27 mouse cellular contexts compared by ENCODE assay signal in the genomic region with DNA sequence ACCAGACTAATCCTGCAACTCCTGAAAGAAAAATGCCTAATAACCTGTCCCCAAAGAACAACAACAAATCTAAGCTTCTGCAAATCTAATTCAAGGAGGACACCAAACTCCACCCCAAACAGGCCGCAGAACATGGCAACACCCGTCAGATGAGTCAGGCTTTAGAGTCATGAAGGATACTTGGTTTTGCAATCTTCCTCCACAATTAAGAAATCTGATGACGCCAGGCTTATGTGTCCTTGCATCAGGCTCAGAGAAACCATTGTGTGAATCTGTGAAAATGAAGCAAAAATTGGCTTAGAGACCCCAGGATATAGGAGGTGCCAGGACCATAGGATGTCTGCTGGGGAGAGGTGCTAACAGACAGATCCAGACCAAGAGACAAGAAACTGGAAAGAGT.
A peak's percentile ranks its signal among the peaks of the same experiment; 100 is the strongest.
DNase-seq lines count a peak whose midpoint lies in the region; ATAC-seq and TF ChIP-seq lines count a peak whose summit lies in the region.
"Had no signal": no experiment of that assay in that cellular context is flagged by ENCODE, and none has a peak within 500 bp of the region (broad histone marks: within the 10 kb centered on the region; RNA-seq: fewer than 3 reads in every experiment).

No protein-coding gene starts in this region.

- no peak for TF ChIP-seq CTCF in liver, adult 2 months (IDR thresholded peaks at IDR 0.05; ENCODE audit: low read depth, low read length)
- TF ChIP-seq CTCF in stomach, postnatal 0 days (IDR thresholded peaks at IDR 0.05; ENCODE audit: low read depth): no peak

- H3K9me3 ChIP-seq in liver, embryonic 11.5 days (ENCODE audit: control insufficient read depth, low read length): no peaks in the 10 kb centered on the region
- H3K9me3 ChIP-seq in stomach, postnatal 0 days (ENCODE audit: control insufficient read depth, low read length): no peaks in the 10 kb centered on the region
- H3K9me3 ChIP-seq: embryonic facial prominence, embryonic 10.5 days; embryonic facial prominence, embryonic 15.5 days; forebrain, embryonic 12.5 days; heart, embryonic 12.5 days; intestine, embryonic 15.5 days; limb, embryonic 15.5 days; liver, embryonic 15.5 days; midbrain, embryonic 13.5 days had no signal

- no peaks in the 10 kb centered on the region for H3K36me3 ChIP-seq in liver, adult 2 months (ENCODE audit: control insufficient read depth, insufficient read depth, low read length)
- H3K36me3 ChIP-seq in liver, embryonic 11.5 days (ENCODE audit: control insufficient read depth, insufficient read depth, low read length): no peaks in the 10 kb centered on the region
- H3K36me3 ChIP-seq in myocyte (ENCODE audit: control insufficient read depth, insufficient read depth): no peaks in the 10 kb centered on the region
- H3K36me3 ChIP-seq in stomach, postnatal 0 days (ENCODE audit: control insufficient read depth, insufficient read depth, low read length): no peaks in the 10 kb centered on the region
- H3K36me3 ChIP-seq: embryonic facial prominence, embryonic 10.5 days; embryonic facial prominence, embryonic 15.5 days; forebrain, embryonic 12.5 days; G1E; heart, embryonic 12.5 days; intestine, embryonic 15.5 days; limb, embryonic 15.5 days; liver, embryonic 15.5 days; midbrain, embryonic 13.5 days had no signal

- H3K9ac ChIP-seq in liver, adult 2 months (ENCODE audit: low read depth, low read length): no peak overlapping the region
- no peak overlapping the region for H3K9ac ChIP-seq in liver, embryonic 11.5 days (ENCODE audit: low read depth, low read length)
- no peak overlapping the region for H3K9ac ChIP-seq in stomach, postnatal 0 days (ENCODE audit: low read length)
- H3K9ac ChIP-seq: embryonic facial prominence, embryonic 15.5 days; forebrain, embryonic 12.5 days; forebrain, postnatal 0 days; heart, embryonic 12.5 days; intestine, embryonic 15.5 days; limb, embryonic 15.5 days; liver, embryonic 15.5 days; lung, embryonic 14.5 days; midbrain, embryonic 13.5 days had no signal

- no peak for ATAC-seq in liver, embryonic 11.5 days (replicated peaks; ENCODE audit: low FRiP score)
- no peak for ATAC-seq in stomach, postnatal 0 days (ENCODE audit: low FRiP score, low TSS enrichment)
- ATAC-seq: forebrain, postnatal 0 days; hindbrain, postnatal 0 days; intestine, embryonic 15.5 days; midbrain, embryonic 13.5 days; Patski had no signal

- 74% methylated on average over 3 of the region's 3 CpGs for WGBS in liver, adult 2 months
- WGBS in liver, embryonic 11.5 days: 76% methylated on average over 3 of the region's 3 CpGs
- WGBS in stomach, postnatal 0 days: 72% methylated on average over 3 of the region's 3 CpGs

- H3K79me2 ChIP-seq in liver, adult 2 months (ENCODE audit: control insufficient read depth, insufficient read depth, low read length): no peaks in the 10 kb centered on the region
- H3K79me2 ChIP-seq in myocyte (ENCODE audit: control insufficient read depth, insufficient read depth): no peaks in the 10 kb centered on the region

- H3K27ac ChIP-seq in liver, adult 2 months (replicated peaks; ENCODE audit: insufficient read depth, low read depth, low read length): no peak overlapping the region
- H3K27ac ChIP-seq in liver, embryonic 11.5 days (ENCODE audit: low read depth, low read length): no peak overlapping the region
- H3K27ac ChIP-seq in stomach, postnatal 0 days (replicated peaks): no peak overlapping the region
- H3K27ac ChIP-seq: embryonic facial prominence, embryonic 10.5 days; embryonic facial prominence, embryonic 15.5 days; forebrain, embryonic 12.5 days; hindbrain, postnatal 0 days; intestine, embryonic 15.5 days; limb, embryonic 15.5 days; liver, embryonic 15.5 days; macrophage; midbrain, embryonic 13.5 days had no signal

- H3K4me1 ChIP-seq in liver, adult 2 months (ENCODE audit: control insufficient read depth, insufficient read depth, low read length): no peaks in the 10 kb centered on the region
- no peaks in the 10 kb centered on the region for H3K4me1 ChIP-seq in liver, embryonic 11.5 days (replicated peaks; ENCODE audit: control insufficient read depth, insufficient read depth, low read length)
- no peaks in the 10 kb centered on the region for H3K4me1 ChIP-seq in stomach, postnatal 0 days (replicated peaks; ENCODE audit: control insufficient read depth, insufficient read depth)
- H3K4me1 ChIP-seq: embryonic facial prominence, embryonic 10.5 days; embryonic facial prominence, embryonic 15.5 days; forebrain, embryonic 12.5 days; heart, embryonic 12.5 days; intestine, embryonic 15.5 days; limb, embryonic 15.5 days; liver, embryonic 15.5 days; midbrain, embryonic 13.5 days had no signal

- DNase-seq in adrenal gland, postnatal 14 days: peak; percentile 29
- no peak for DNase-seq in adrenal gland, adult 18-20 months (ENCODE audit: low spot score in 2 of 2)
- peak; percentile 1 for DNase-seq in liver, adult 2 months (ENCODE audit: extremely low read depth, low read depth, low spot score)
- no peak for DNase-seq in liver, embryonic 11.5 days (ENCODE audit: low spot score)
- peak; percentile 78 for DNase-seq in 416B (ENCODE audit: low read depth)
- no peak for DNase-seq in stomach, postnatal 0 days (ENCODE audit: low spot score)
- DNase-seq: cerebellum, adult 8-10 months; cerebellum, postnatal 25 days; forebrain, postnatal 0 days; kidney, adult 2 months; layer of hippocampus, postnatal 36 days; left cerebral cortex, postnatal 4 days; lung, embryonic 14.5 days; right cerebral cortex, postnatal 14 days had no signal

- no peak for TF ChIP-seq POLR2A in liver, adult 2 months (IDR thresholded peaks at IDR 0.05; ENCODE audit: extremely low read depth, insufficient read depth, low read length)
- no peak for TF ChIP-seq POLR2A in myocyte (IDR thresholded peaks at IDR 0.05; ENCODE audit: insufficient read length, low read depth)

- H3ac ChIP-seq in myocyte (ENCODE audit: control insufficient read depth, insufficient read length): no peak overlapping the region

- H3K4me2 ChIP-seq in liver, embryonic 11.5 days: no peak overlapping the region
- no peak overlapping the region for H3K4me2 ChIP-seq in myocyte (ENCODE audit: low read depth)
- H3K4me2 ChIP-seq in stomach, postnatal 0 days (replicated peaks; ENCODE audit: low read depth): no peak overlapping the region
- H3K4me2 ChIP-seq: embryonic facial prominence, embryonic 15.5 days; forebrain, embryonic 12.5 days; heart, embryonic 12.5 days; intestine, embryonic 15.5 days; limb, embryonic 15.5 days; liver, embryonic 15.5 days; lung, embryonic 14.5 days; midbrain, embryonic 13.5 days had no signal

- TF ChIP-seq EP300 in stomach, postnatal 0 days (optimal IDR thresholded peaks at IDR 0.05): no peak

- H3K4me3 ChIP-seq in liver, adult 2 months (ENCODE audit: insufficient read depth, low read depth, low read length): no peak overlapping the region
- H3K4me3 ChIP-seq in liver, embryonic 11.5 days (ENCODE audit: low read depth, low read length): no peak overlapping the region
- no peak overlapping the region for H3K4me3 ChIP-seq in myocyte
- H3K4me3 ChIP-seq in stomach, postnatal 0 days (ENCODE audit: low read depth, low read length): no peak overlapping the region
- H3K4me3 ChIP-seq: embryonic facial prominence, embryonic 10.5 days; embryonic facial prominence, embryonic 15.5 days; forebrain, embryonic 12.5 days; heart, embryonic 12.5 days; intestine, embryonic 15.5 days; limb, embryonic 15.5 days; liver, embryonic 15.5 days; midbrain, embryonic 13.5 days had no signal

- no peaks in the 10 kb centered on the region for H3K27me3 ChIP-seq in liver, adult 2 months (ENCODE audit: control insufficient read depth, insufficient read depth, low read length)
- no peaks in the 10 kb centered on the region for H3K27me3 ChIP-seq in liver, embryonic 11.5 days (replicated peaks; ENCODE audit: control insufficient read depth, insufficient read depth, low read length)
- no peaks in the 10 kb centered on the region for H3K27me3 ChIP-seq in myocyte (ENCODE audit: control insufficient read depth, insufficient read depth, insufficient read length)
- H3K27me3 ChIP-seq in stomach, postnatal 0 days (ENCODE audit: control insufficient read depth, insufficient read depth, low read length): no peaks in the 10 kb centered on the region
- H3K27me3 ChIP-seq: embryonic facial prominence, embryonic 15.5 days; forebrain, embryonic 12.5 days; heart, embryonic 12.5 days; intestine, embryonic 15.5 days; limb, embryonic 15.5 days; liver, embryonic 15.5 days; midbrain, embryonic 13.5 days; Patski had no signal

TF ChIP-seq in myocyte, 11 proteins besides CTCF, POLR2A, EP300 and RAD21:
- TF ChIP-seq CEBPB (IDR thresholded peaks at IDR 0.05; ENCODE audit: insufficient read depth, poor library complexity, severe bottlenecking) (peak; percentile 96), TCF12 (IDR thresholded peaks at IDR 0.05; ENCODE audit: insufficient read depth, poor library complexity, severe bottlenecking) (no peak)

Comparison
In these comparisons a context has a peak if more than half of its experiments do, and no peak if none do; other contexts are left out.
1. DNase-seq: peak in adrenal gland, postnatal 14 days (single experiment), liver, adult 2 months (single experiment) and 416B (single experiment); none in adrenal gland, adult 18-20 months (0 of 2), liver, embryonic 11.5 days (single experiment) and stomach, postnatal 0 days (single experiment).